Mouse (Mus musculus) adrenal gland, postnatal 36 days (tissue): ENCODE data around the gene Col19a1. TPM values are rescaled to one million over a fixed set of nuclear protein-coding genes. Genes with fewer than 3 reads are reported as not detected.

ENCODE experiments used
- DNase-seq, 2 experiments: peaks; one replicate each; pipeline ENCODE4 v3.0.0; 2021; ENCODE audit warnings: mixed read lengths in 1 of 2
- long read RNA-seq, 2 experiments: library from polyadenylated mRNA; stranded (forward); transcript quantifications; one replicate each; pipeline ENCODE4 v2.0.0; 2021; ENCODE audit warnings: borderline sequencing depth in 2 of 2
- total RNA-seq, 2 experiments: library from RNA; stranded (reverse); gene quantifications; 2 replicates each; pipeline ENCODE4 v1.2.3; 2021

Col19a1 gene
- under 1 TPM; 0.07 TPM for total RNA-seq
- long read RNA-seq, experiment 1, result 0 reads
- long read RNA-seq, experiment 2, result 0 reads

DNA sequence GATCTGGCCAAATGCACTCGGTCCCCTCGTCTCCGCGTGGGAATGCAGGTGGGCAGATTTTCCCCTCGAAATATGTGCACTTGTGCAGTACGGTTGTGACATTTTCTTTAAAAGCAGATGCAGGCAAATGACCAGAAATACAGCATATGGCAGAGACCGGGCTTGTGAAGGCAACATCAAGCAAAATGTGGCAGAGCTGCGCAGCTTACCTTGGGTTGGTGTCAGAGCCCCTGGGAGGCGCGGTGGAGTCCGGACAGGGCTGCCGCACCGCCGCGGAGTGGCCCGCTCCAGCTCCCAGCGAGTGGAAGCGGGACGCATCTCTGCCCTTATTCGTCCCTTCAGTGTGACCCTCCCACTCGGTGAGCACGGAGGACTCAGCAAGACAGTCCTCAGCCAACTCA is at the start of gene Col19a1:
Col19a1 (minus strand) TSS at position 332 of the 401 bp plus-strand sequence.
- DNase-seq, result no peak

DNA sequence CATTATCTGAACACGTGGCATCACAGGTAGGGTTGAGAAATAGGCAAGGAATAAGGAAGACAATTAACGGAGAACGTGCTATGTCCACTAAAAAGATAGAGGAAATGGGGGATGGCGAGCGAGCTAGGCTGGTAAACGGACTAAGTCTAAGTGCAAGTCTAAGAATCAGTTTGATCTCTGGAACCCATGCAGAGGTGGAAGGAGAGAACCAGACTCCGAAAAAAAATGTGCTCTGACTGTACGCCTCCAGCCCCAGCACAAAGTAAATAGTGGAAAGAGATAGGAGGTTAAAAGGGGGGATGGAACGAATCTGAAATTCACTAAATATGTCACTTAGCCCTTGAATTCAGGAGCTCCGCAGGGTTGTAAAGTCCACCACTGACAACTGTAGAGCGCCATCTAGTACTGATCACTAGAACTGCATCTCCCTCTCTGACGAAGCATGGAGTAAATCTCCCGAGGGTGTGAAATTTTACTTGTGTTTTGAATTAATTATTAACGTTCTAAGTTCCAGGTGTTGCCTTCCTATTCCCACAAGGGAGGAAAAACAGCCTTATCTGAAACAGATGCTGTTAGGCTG is 46.4 kb upstream of the Col19a1 start:
- no peak for DNase-seq

DNA sequence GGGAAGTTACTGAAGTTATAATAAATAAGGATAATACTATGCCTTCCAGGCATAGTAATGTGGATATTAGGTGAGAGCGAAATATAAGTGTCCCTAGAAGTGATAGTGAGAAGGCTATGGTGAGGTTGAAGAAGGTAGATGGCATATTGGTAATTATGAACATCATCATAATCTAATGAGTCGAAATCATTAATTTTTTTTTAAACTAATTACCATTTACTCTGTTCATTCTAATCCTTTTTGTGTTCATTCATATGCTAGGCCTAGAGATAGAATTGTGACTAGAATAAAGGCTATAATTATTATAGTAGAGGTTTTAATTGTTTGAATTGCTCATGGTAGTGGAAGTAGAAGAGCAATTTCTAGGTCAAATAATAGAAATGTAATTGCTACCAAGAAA is 25.3 kb upstream of the Col19a1 start:
- peak in 1 of 2 experiments; percentile 6 for DNase-seq

DNA sequence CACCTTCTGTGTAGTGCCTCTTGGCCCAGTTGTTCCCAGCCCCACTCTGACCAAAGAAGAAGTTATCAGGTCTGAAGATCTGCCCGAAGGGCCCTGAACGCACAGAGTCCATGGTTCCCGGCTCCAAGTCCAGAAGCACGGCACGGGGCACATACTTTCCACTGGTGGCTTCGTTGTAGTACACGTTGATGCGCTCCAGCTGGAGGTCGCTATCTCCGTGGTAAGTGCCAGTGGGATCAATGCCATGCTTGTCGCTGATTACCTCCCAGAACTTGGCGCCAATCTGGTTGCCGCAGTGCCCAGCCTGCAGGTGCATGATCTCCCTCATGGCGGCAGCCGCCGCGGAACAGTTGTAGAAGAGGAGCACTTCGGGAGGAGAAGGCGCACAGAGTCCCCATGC is 7.8 kb upstream of the Col19a1 start:
- no peak for DNase-seq

DNA sequence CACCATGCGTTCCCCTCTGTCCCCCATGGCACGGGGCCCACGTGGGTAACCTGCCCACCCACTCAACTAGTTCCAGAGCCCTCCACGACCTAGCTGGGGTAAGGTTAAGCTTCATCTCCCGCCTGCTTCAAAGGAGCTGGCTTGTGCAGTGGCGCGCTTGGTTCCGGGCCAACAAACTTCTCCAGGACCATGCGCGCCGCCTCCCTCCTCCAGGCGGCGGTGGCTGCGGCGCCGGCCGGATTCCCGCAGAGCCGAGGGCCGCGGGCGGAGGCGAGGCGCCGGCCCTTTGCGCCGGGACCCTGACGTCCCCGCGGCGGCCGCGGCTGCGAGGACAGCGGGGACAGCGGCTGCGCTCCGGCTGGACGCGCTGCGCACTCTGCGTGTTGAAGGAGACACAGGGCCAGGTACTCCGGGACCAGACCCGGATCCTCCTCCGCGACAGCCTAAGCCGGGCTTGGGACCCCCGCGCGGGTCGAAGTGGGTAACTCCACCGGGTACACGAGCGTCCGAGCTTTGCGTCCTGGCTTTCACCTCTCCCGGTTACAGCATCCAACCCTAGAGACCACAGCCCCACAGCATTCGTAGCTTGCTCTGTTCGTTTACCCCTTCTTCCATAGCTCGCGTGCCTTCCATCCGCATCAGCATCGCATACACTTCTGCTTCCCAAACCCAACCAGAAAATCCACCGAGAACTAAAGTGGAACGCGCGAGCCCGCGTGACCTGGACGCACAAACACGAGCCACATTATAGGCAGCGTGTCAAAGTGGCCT is 717 bp downstream of the Col19a1 start:
- DNase-seq, result peak in 1 of 2 experiments; percentile 11

DNA sequence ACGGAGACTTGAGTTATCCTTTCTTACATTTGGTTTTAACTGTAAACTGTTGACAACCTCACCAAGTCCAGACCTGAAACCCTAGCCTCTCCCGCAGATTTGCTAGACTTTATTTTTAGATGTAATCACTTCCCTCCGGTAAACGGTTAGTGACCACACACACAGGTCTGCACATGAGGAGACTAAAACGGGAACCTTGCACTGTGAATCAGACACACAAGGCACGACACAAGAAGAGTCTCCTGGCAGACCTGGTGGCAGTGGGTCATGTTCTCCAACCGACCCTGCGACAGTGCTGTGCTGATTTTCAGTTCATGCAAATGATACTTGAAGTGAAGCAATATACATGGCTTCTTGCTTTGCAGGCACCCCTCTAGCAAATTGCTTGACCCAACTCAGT is 14.7 kb downstream of the Col19a1 start:
- DNase-seq, result no peak

DNA sequence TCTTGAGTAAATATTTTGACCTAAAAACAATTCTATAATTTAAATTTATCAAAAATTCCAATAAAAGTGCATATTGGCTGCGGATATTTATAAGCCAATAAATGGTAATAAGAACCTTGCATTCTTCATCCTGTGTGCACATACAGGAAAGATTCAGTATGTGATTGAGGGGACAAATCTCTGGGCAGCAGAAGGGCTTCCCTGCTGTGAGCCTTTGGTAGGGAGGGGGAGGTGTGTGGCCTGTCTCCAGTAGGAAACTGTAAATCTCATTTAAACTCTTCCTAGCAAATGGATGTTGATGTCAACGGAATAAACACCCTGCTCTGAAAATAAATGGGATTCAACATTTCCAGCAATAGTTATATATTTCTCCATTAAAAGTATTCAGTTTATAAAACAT is 23.2 kb downstream of the Col19a1 start:
- no peak for DNase-seq

DNA sequence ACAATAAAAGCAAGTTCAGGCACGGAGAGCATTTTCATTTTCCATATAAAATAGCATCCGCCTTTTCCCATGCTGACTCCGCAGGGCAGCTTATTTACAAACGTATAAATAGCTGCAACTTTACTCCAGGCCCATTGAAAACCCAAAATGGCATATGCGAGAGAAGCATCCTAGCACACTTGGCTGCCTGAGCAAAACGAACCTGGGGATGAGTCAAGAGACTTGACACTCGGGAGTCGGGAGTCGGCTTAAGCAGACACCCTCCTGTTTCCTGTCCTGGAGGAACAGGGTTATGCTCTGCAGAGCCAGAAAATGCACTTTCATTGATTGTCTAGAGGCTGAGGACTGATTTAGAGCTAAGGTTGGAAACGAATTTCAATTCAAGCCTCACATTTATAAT is 29.3 kb downstream of the Col19a1 start:
- DNase-seq, result no peak

DNA sequence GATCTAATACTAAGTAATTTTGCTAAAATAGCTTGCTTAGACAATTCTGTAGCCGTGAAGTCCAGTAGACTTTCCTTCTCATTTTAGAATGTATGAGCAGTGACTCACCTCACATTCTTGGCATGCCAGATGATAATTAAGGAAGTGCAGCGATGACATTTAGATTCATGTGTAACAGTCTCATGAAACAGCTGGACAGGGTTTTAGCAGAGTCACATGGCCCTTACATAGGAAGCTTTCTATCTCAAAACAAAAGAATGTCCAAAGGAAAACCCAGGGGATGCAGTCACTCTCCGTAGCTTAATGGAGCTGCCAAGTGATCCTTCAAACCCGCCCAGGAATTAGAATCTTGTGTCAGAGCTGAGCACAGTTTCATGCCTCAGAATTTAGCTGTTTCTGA is 33.8 kb downstream of the Col19a1 start:
- DNase-seq, result no peak

DNA sequence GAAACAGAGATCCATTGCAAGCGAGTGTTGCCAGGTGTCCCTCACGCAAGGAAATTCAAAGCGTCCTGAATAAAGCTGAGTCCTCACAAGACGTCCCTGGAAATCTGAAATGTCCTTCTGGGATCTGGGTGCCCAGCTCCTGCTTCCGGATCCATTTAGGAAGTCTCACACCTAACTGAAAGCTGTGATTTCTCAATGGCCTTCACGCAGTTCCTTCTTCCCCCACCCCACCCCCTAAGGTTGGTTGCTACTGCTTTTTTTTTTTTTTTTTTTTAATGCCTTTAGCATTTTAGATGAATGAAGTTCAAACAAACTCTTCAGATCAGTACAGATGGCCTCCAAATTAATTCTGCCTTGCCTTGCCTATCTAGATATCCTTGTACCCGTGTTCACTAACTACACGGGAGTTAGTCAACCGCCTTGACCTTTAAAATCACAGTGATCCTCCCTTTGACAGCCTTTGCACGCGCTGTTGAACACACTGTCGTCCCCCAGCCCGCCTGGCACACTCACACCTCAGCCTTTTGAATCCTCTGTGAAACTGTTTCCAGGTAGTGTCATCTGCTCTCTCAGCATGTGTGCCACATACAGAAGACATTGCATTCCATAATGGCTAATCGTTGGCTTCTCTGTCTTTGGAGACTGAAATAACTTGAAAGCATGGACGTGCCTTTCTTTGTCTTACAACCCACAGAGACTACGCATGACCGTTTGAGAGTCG is 36.6 kb downstream of the Col19a1 start:
- peak; percentile 3 to 12 for DNase-seq

DNA sequence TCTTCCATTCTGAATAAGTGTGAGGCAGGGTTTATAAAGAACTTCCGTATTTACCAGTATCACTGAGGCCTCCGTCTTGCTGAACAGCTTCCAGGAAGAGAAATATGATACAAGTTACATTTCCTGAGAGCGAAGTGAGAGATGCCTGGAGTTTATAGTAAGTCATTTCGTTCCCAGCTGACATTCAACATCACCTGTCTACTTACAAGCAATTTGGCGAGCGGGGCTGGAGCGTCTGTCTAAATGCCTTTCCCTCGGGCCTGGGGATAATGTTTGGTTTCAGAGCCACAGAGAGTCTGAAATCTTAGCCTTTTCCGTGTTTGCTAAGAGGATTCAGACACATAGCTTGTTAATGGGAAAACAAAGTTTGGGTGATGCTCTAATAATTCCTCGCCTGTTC is 37.2 kb downstream of the Col19a1 start:
- no peak for DNase-seq

DNA sequence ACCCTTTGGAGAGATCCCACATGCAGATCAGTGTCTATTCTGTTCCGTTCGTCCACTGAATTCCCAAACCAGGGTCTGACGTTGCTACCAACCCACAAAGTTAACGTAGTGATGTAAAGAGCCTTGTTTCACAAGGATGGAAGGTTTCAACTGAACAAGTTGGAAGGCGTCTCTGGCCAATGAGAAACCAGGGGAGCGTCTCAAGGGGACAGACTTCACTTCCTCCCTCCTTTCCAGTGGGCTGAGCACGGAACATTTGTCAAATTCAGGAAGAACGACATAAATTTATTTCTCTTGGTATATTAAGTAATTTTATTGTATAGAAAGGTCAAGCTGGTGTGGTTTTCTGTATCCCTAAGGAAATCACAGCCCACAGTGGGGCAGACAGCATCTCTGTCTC is 38.2 kb downstream of the Col19a1 start:
- no peak for DNase-seq

DNA sequence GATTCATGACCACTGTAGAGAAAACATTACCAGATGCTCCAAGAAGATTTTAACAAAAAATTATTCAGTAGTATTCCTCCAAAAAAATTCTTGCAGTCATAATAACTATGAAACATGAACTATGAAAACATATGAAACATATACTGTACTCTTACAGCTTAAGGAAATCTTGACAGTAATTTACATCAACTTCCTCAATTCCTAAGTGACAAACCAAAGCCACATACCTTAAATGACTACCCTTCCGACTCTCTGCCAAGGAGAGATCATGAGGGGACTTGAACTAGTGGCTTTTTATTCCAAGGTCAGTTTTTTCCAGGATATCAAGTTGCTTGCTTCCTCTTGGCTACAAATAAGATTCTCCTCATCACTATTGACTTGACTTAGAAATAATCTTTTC is 39.7 kb downstream of the Col19a1 start:
- DNase-seq, result no peak

DNA sequence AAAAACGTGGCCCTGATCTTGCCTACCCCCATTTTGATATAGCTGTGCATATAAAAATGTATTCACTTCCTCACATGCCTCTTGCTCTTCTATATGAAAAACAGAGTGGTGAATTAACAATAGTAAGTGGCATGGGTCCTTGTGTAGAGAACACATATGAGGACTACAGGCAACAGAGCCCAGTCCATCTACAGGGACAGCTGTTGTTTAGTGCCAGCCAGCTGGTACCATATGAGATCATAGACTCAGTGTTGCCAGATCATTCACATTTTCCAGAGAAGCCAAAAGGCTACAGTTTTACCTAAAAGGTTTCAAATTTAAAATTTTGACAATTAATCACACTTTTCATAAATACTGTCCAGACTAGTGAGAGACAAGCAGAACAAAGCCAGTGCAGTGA is 47.4 kb downstream of the Col19a1 start:
- no peak for DNase-seq

DNA sequence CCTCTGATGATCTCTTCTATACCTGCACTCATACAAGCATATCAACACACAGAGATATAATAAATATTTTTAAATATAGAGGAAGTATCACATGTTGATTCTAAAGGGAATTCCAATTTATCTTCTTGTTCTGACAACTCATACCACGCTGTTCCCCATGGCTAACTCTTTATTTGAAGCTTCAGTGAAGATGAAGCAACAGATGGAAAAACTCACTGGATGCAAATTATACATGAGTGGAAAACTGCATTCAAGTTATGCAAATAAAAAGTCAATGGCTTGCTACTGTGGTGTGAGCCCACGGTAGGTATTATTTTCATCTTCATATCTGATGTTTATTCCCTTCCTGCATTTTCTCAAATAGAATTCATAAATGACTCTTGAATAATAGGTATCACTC is 60.1 kb downstream of the Col19a1 start:
- no peak for DNase-seq

DNA sequence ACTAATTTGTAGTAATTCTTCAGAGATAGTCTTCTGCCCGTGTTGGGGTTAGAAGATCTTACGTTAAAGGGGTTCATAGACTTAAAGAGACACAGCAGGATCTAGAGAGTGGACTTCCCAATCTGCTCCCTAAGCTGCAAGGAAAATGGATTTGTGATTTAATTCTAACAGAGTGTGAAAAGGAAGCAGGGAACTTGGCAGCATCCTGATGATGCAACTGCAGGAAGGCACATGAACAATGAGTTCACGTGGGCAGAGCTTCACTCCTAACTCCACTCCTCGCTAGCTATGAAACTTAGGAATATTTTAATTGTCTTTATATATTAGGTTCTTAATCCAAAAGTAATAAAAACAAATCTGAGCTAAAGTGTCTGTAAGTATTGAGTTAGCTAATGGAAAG is 69.8 kb downstream of the Col19a1 start:
- no peak for DNase-seq

DNA sequence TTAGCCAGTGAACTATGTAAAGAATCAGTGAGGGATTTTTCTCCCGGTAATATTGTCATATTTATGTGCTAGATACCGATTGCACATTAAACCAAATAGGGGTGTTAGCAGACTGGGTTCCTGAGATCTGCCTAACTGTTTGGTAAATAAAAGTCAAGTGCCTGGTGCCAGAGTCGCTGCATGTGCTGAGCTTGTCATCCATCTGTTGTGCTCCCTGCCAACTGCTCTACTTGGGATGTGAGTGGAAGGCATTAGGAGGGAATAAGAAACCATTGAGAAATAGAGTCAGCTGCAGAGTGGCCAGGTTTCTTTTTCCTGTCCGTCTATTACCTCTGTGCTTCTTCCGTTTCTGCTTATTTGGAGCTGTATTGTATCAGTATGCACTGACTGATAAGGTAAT is 71.9 kb downstream of the Col19a1 start:
- no peak for DNase-seq

DNA sequence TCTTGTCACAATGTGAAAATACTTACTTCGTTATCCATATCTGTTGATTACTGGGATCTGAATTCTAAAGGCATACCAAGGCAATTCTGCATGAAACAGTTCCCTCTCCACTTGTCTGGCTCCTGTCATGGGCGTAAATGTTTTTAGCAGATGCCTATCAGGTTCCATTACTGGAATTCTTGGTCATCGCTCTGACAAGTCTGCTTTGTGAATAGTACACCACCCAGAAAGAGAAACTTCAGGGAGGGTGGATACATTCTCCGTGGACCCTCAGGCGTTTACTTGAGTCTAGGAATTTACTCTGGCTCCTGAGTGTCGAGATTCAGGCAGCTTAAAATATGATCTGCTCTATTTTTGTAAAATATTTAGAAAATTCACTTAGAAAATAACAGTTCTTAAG is 75.7 kb downstream of the Col19a1 start:
- no peak for DNase-seq

DNA sequence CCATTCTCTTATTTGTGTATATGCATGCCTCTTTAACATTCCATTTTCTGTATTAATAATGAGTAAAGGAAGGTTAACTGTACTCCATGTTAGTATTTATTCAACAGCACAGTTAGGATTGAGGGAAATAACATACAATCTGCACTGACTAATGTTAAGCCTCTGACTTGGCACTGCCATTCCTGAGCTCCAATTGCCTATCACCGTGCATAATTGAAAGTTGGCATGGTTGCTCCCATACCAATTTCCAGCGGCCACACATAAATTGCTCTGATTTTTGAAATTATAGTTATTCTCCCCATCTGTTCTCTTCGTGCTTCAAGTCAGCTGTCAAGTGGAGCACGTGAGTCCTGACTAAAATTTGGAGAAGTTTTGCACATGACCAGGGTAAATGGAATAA is 91.9 kb downstream of the Col19a1 start:
- DNase-seq, result no peak

DNA sequence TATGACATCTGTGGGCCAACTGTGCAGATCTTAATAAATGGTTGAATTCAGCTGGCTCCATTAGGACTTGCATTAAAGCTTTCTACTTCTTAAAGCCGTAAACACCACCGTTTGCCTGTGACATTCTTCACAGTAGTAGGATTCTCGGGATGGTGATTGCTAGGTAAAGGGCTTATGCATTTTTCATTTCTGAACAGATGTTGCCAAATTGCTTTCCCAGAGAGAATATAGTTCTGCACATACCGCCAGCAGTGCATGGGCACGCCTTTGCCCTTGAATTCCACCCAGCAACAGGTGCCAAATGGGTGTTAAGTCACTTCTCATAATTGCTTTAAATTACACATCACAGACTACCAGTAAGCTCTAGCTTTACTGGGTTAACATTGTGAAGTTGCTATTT is 103.1 kb downstream of the Col19a1 start:
- DNase-seq, result no peak

DNA sequence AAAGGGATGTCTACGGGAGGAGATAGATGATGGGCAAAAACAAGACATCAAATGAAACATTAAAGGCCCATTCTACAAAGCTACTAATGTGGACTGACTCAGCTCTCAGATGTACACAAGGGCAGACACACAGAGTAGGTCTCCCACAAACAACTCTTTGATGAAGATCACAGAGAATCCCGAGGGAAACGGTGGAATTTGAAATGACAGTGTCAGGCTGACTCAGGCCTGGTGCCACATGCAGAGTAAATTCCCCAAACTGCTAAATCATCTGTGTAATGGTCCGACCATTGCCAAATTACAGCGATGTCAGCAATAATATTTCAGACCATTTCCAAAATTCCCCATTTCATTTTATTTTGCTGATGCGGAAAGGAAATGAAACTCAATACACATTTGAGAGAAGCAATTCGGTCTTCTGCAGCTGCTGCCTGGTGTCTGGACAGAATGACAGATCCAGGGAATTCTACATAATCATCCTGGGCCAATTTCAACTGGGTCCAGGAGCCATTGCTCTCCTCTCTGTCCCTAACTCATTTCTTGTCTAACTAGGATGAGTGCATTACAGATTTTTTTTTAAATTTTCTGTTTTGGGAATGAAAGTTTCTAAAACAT is 116.1 kb downstream of the Col19a1 start:
- no peak for DNase-seq

DNA sequence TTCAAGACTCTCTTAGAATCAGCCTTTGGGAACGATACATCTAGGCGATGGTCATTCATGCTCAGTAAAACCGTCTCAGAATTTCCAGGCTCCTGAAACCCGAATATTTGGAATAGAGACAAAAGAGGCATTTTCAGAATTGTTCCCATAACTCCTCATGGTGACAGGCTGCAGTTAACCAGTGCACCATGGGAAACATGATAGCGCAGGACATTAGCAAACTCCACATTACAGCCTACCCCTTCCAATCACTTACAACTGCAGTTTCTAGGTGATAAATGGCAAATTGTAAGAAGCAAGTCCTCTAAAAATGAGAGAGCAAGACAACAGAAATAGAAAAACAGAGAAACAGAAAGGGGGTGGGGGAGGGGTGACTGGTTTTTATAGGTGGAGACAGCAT is 116.6 kb downstream of the Col19a1 start:
- DNase-seq, result no peak

DNA sequence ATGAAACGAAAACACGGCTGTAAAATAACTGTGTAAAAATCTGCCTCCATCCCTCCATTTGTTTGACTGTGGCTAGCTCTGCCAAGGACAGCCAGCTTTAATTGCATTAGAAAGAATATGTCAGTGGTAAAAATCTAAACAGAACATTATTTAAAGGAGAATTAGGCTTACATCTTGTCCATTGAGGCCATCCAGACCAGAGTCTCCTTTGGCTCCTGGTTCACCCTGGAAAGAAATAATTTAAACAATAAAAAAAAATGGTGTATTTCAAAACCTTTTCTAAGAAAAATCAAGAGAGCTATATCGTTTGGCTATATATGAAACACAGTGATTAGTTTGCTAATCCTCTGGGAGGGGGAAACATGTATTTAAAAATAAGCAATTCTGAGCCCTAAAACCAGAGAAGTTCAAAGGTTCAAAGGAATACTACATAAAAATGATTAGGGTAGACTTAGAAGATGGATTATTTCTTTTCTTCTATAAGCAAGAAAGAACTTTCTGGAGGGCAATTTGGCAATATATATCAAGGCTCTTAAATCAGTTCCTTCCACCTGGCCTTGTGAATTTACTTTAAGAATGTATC is 125.9 kb downstream of the Col19a1 start:
- DNase-seq, result no peak
